Mouse (Mus musculus): ENCODE results near the gene 1700067K01Rik. TPM values are rescaled to one million over a fixed set of nuclear protein-coding genes. Genes with fewer than 3 reads are reported as not detected.
A peak's percentile ranks its signal among the peaks of the same experiment; 100 is the strongest.
"Not testable (repeated sequence)": the region's sequence is repeated elsewhere in the genome, so short reads cannot be mapped to it uniquely, and the experiment has no call there.

Gene 1700067K01Rik
- polyA plus RNA-seq, 1 experiment = 0.27 TPM

GRCm38 (mm10) chr8:84002957-84003611, 1.8 kb downstream of the 1700067K01Rik start:
- TF ChIP-seq POLR2A (IDR thresholded peaks at IDR 0.05; ENCODE audit: borderline replicate concordance, extremely low read depth, insufficient read depth, insufficient read length, poor library complexity, severe bottlenecking) (no peak), CTCF (IDR thresholded peaks at IDR 0.05; ENCODE audit: borderline replicate concordance, extremely low read depth, insufficient read depth, insufficient read length) (no peak)
- no peak for DNase-seq (ENCODE audit: low read depth)

- no peak for DNase-seq (ENCODE audit: low read depth)
- TF ChIP-seq POLR2A (IDR thresholded peaks at IDR 0.05; ENCODE audit: borderline replicate concordance, extremely low read depth, insufficient read depth, insufficient read length, poor library complexity, severe bottlenecking) = no peak
- TF ChIP-seq CTCF (IDR thresholded peaks at IDR 0.05; ENCODE audit: borderline replicate concordance, extremely low read depth, insufficient read depth, insufficient read length) = no peak
These were observed 2.4 kb downstream of the 1700067K01Rik start for GRCm38 (mm10) chr8:84003612-84004246.

DNA sequence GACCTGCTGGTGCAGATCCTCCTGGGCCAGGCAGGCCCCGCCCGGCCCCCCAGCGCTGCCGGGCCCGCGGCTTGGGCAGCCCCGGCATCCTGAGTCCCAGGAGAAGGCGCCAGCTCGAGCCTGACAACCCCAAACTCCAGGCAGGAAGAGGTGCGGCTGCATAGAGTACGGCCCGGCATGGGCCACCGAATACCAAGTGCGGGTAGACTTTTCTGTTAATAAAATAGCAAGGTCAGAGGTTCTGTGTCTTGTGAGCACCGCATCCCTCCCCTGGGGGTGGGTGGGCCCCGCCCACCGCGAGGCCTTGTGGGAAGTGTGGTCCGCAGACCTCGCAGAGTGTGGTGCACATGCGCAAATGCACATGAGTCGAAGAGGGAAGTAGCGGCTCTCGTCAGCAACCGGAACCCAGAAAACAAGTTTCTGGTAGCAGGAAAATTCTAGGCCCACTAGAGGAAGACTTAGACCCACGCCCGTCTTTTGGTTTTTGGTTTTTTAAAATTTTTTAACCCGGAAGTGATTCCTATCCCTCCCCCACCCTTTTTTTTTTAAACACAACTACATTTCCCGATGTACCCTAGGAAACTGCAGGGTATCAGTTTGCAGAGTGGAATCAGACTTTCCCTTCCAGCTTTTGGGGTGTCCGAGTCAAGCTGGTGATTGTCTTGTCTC, 3.4 kb downstream of the 1700067K01Rik start:
- TF ChIP-seq POLR2A (IDR thresholded peaks at IDR 0.05; ENCODE audit: borderline replicate concordance, extremely low read depth, insufficient read depth, insufficient read length, poor library complexity, severe bottlenecking) = peak; percentile 20; the same call in 1 of the 2 replicates
- TF ChIP-seq CTCF (IDR thresholded peaks at IDR 0.05; ENCODE audit: borderline replicate concordance, extremely low read depth, insufficient read depth, insufficient read length) = no peak
- peak; percentile 97 for DNase-seq (ENCODE audit: low read depth)

- not testable (repeated sequence) for DNase-seq (ENCODE audit: low read depth)
These were observed 4.2 kb downstream of the 1700067K01Rik start for GRCm38 (mm10) chr8:84005502-84005901.

DNA sequence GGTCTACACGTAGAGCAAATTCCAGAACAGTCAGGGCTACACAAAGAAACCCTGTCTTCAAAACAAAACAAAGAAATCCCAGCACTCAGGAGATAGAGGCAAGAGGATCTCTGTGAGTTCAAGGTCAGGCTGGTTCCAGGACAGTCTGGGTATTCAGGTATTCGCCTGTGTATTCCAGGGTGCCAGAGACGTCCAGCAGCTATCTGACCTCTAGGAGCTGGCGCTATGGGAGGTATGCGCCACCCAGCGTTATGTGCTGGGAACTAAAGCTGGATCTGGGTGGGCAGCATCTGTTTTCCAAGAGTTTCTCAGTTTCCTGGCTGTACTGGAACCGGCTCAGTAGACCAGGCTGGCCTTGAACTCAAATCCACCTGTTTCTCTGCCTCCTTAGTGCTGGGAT, 7.1 kb downstream of the 1700067K01Rik start:
- DNase-seq (ENCODE audit: low read depth) = peak; percentile 18
- TF ChIP-seq CTCF (IDR thresholded peaks at IDR 0.05; ENCODE audit: borderline replicate concordance, extremely low read depth, insufficient read depth, insufficient read length) (peak; percentile 23; the same call in 1 of the 2 replicates), POLR2A (IDR thresholded peaks at IDR 0.05; ENCODE audit: borderline replicate concordance, extremely low read depth, insufficient read depth, insufficient read length, poor library complexity, severe bottlenecking) (no peak)

DNA sequence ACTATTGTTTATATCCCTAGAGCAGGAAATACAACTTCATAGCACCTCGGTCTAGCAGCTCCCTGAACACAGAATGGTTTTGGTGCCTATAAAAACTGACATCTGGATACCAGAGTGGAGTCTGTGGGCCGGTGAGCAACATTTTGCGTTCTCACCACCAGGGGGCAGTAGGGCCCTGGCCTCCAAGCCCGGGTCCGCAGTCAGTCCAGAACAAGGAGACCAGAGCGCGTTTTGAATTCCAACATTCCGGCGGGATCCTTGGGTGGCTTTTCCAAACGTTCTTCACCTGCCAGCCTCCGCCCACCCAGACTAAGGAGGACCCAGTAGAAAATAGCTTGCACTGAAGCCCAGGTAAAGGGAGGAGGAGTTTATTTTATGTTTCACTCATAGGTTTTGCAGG, 8.6 kb downstream of the 1700067K01Rik start:
- DNase-seq (ENCODE audit: low read depth) = peak; percentile 86
- TF ChIP-seq POLR2A (IDR thresholded peaks at IDR 0.05; ENCODE audit: borderline replicate concordance, extremely low read depth, insufficient read depth, insufficient read length, poor library complexity, severe bottlenecking) = no peak
- peak; percentile 97 for TF ChIP-seq CTCF (IDR thresholded peaks at IDR 0.05; ENCODE audit: borderline replicate concordance, extremely low read depth, insufficient read depth, insufficient read length)

GRCm38 (mm10) chr8:84010625-84011611, 9.6 kb downstream of the 1700067K01Rik start:
- TF ChIP-seq POLR2A (IDR thresholded peaks at IDR 0.05; ENCODE audit: borderline replicate concordance, extremely low read depth, insufficient read depth, insufficient read length, poor library complexity, severe bottlenecking) = no peak
- peak; percentile 69 for TF ChIP-seq CTCF (IDR thresholded peaks at IDR 0.05; ENCODE audit: borderline replicate concordance, extremely low read depth, insufficient read depth, insufficient read length)
- DNase-seq (ENCODE audit: low read depth) = peak; percentile 81

DNA sequence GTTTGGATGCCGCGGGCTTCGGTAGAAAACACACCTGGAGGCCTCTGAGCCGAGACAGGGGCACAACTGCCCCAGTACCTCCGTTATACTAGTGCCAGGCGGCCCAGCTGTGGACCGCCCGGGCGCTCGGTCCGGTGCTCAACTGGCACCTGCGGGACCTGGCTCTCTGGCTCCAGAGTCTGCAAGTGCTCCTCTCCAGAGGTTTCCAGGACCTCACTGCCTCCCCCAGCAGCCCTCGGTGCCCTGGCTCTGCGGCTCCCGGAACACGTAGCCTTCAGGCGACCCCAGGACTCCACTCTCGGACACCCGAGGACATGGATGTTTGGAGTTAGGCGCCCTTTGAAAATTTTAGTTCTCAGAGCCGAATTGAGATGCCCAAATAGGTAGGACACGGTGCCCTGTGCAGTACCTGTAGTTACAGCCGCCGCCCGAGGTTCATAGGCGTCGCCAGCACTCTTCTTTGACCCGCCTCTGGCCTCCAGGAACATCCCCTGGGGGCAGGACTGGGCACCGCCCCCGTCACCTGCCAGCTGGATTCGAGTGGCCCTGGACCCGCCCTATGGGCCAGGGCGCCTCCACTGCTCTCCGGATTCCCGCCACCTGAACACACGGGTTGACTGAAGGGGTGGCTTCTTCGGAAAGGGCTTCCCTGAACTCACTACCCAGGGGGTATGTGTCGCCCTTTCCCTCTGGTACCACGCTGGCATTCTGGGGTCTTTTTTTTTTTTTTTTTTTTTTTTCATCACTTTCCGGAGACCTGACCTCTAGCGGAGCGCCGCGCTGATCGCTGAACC, 10.6 kb downstream of the 1700067K01Rik start, which contains the start of gene 2210011C24Rik:
2210011C24Rik (minus strand) TSS at position 467 of the 794 bp plus-strand sequence.
- DNase-seq (ENCODE audit: low read depth) = no peak
- no peak for TF ChIP-seq POLR2A (IDR thresholded peaks at IDR 0.05; ENCODE audit: borderline replicate concordance, extremely low read depth, insufficient read depth, insufficient read length, poor library complexity, severe bottlenecking)

DNA sequence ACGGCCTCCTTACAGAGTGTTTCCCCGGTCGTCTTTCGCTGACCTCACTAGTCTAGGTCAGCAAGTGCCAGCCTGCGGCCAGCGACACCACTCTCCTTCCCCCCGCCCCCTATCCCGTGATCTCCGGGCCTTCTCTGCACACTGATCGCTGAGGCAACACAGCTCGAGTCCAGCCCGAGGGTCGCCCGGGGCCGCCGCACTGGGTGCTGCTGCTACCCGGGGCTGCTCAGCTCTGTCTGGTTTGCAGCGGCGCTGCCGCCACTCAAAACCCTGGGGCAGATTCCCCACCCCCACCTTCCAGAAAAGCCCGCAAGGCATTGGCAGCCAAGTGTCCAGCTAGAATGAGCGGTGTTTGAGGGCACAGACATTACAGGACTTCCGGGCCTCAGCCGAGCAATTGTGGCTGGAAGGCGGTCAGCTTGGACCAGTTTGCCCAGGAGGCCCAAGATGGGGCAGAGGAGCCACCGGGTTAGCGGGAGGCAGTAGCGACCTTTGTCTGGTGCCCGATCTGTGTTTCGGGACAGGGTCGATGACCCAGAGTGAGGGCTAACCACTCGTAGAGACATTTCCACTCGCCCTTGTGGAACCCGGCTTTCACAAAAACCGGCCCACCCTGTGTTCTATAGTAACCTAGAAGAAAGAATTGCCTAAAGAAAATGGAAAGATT, 11.3 kb downstream of the 1700067K01Rik start:
- DNase-seq (ENCODE audit: low read depth) = no peak
- no peak for TF ChIP-seq CTCF (IDR thresholded peaks at IDR 0.05; ENCODE audit: borderline replicate concordance, extremely low read depth, insufficient read depth, insufficient read length)
- no peak for TF ChIP-seq POLR2A (IDR thresholded peaks at IDR 0.05; ENCODE audit: borderline replicate concordance, extremely low read depth, insufficient read depth, insufficient read length, poor library complexity, severe bottlenecking)

DNA sequence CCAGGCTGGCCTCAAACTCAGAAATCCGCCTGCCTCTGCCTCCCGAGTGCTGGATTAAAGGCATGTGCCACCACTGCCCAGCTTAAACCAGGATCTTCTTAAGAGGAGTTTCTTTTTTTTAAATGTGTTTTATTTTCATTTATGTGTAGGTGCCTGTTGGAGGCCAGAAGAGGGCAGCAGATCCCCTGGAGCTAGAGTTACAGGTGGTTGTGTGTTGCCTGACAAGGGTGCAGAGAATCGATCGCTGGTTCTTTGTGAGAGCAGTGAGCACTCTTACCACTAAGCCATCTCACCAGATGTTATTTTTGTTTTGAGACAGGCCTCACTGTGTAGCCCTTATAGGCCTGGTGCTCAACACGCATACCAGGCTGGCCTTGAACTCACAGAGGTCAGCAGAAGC, 14.5 kb downstream of the 1700067K01Rik start:
- TF ChIP-seq CTCF (IDR thresholded peaks at IDR 0.05; ENCODE audit: borderline replicate concordance, extremely low read depth, insufficient read depth, insufficient read length) = no peak
- no peak for TF ChIP-seq POLR2A (IDR thresholded peaks at IDR 0.05; ENCODE audit: borderline replicate concordance, extremely low read depth, insufficient read depth, insufficient read length, poor library complexity, severe bottlenecking)
- DNase-seq (ENCODE audit: low read depth) = no peak
